Mouse (Mus musculus) spleen, adult 2 months (tissue): ENCODE results near the gene Il12rb1. TPM values are rescaled to one million over a fixed set of nuclear protein-coding genes. Genes with fewer than 3 reads are reported as not detected.

Experiments used
- DNase-seq, 2 experiments: peaks; one replicate each; pipeline versions ENCODE4 v3.0.0 to v3.0.0-alpha.2; 2012 to 2021; ENCODE audit warnings: low spot score in 2 of 2, low read depth in 1 of 2
- H3K27ac ChIP-seq: fragments of 200-500 bp; 2 replicates; pipeline ENCODE4 v1.5.1; 2012; ENCODE audit warnings: low read length, inconsistent platforms; ENCODE audit not compliant: insufficient read depth
- H3K27me3 ChIP-seq: fragments of 200-500 bp; 2 replicates; pipeline ENCODE4 v1.6.1; 2012; ENCODE audit warnings: mild to moderate bottlenecking, moderate library complexity, low read length, inconsistent platforms; ENCODE audit not compliant: control insufficient read depth, insufficient read depth
- H3K36me3 ChIP-seq: fragments of 200-500 bp; 2 replicates; pipeline ENCODE4 v1.6.1; 2012; ENCODE audit warnings: mild to moderate bottlenecking, low read length, inconsistent platforms; ENCODE audit not compliant: control insufficient read depth, insufficient read depth
- H3K4me1 ChIP-seq: fragments of 200-500 bp; 2 replicates; pipeline ENCODE4 v1.6.1; 2011; ENCODE audit warnings: inconsistent platforms; ENCODE audit not compliant: control insufficient read depth, insufficient read depth, insufficient read length
- H3K4me3 ChIP-seq: fragments of 200-500 bp; 2 replicates; pipeline ENCODE4 v1.5.1; 2011; ENCODE audit warnings: mild to moderate bottlenecking, inconsistent platforms; ENCODE audit not compliant: insufficient read depth, insufficient read length; ENCODE audit errors: extremely low read depth
- CTCF ChIP-seq: fragments of 200-500 bp; IDR thresholded peaks from 2 replicates; pipeline ENCODE4 v1.5.1; 2011; ENCODE audit warnings: mild to moderate bottlenecking, inconsistent platforms; ENCODE audit not compliant: insufficient read depth, insufficient read length, insufficient replicate concordance; ENCODE audit errors: extremely low read depth
- POLR2A ChIP-seq: fragments of 200-500 bp; IDR thresholded peaks from 2 replicates; pipeline ENCODE4 v1.6.1; 2011; ENCODE audit warnings: low read depth, low read length, inconsistent platforms
- WGBS: fragments of 180-500 bp; shearing (Covaris S2); methylation state at CpG from one replicate; pipeline ENCODE4 v1.1.7; 2018; 5-methylcytosine and 5-hydroxymethylcytosine counted together
- polyA plus RNA-seq: library from polyadenylated mRNA; depleted of rRNA; stranded (reverse); fragments of >200 nt; gene quantifications from 2 replicates; pipeline ENCODE4 v1.2.3, GENCODE M21; 2012

The Il12rb1 gene
- polyA plus RNA-seq, 1 experiment: 5.8 TPM

- peak; percentile 94 to 98 for DNase-seq
- Histone ChIP-seq H3K4me3 (peak overlapping the region; percentile 73), H3K4me1 (peaks cover 20% of the 10 kb centered on the region), H3K27ac (peak overlapping the region; percentile 80), H3K27me3 (no peaks in the 10 kb centered on the region), H3K36me3 (peaks cover 27% of the 10 kb centered on the region)
- TF ChIP-seq POLR2A: peak; percentile 52
- TF ChIP-seq CTCF: no peak
- under 1% methylated on average over 58 of the region's 58 CpGs for WGBS
These were observed 16.1 kb upstream of the Il12rb1 start for GRCm38 (mm10) chr8:70791975-70792691.

- Histone ChIP-seq H3K36me3 (peaks cover 21% of the 10 kb centered on the region), H3K27ac (peak overlapping the region; percentile 55), H3K4me1 (peaks cover 23% of the 10 kb centered on the region), H3K4me3 (peak overlapping the region; percentile 47; the same call in 1 of the 2 replicates), H3K27me3 (no peaks in the 10 kb centered on the region)
- DNase-seq: peak; percentile 77 to 85
- TF ChIP-seq POLR2A: no peak
- TF ChIP-seq CTCF: no peak
- under 1% methylated on average over 20 of the region's 20 CpGs for WGBS
These were observed 15.5 kb upstream of the Il12rb1 start for GRCm38 (mm10) chr8:70792700-70793099.

DNA sequence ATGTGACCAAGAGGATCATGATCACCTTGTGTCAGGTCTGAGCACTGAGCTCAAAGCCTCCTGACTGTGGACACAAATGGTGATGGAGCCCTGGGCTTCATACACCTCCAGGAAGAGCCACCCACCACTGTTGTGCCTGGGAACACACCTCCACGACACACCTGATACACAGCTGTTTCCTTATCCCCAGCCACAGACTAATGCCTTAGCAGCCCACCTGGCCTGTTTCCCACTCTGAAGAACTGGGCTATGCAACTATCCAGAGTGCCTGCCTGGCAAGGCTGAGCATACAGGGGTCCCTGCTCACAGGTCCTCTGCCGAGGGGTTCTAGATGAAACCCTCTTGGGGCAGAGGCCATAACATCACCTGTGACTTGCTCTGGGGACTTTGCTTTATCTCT lies 14.0 kb upstream of the Il12rb1 start:
- no peak for DNase-seq
- TF ChIP-seq POLR2A: no peak
- no peak for TF ChIP-seq CTCF
- Histone ChIP-seq H3K36me3 (peaks cover 6% of the 10 kb centered on the region), H3K4me1 (peaks cover 28% of the 10 kb centered on the region), H3K4me3 (no peak overlapping the region), H3K27ac (no peak overlapping the region), H3K27me3 (no peaks in the 10 kb centered on the region)
- 81% methylated on average over 2 of the region's 2 CpGs for WGBS

DNA sequence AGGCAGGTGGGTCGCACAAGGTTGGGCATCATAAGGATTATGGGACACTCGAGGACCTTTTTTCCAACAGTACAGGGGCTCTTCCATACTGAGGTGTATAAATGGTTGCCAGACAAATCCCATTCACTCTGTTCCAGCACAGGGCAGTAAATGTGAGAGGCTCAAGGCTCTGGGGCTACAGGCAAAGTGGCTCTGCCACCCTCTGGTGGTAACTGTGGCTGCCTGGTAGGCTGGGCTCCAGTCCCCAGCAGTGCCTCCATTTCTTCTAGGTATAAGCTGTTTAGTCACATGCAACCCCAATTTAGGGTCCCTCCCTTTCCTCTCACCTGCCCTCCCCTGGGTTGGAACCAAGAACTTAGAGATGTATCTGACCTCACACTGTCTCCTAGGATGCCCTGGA lies 12.9 kb upstream of the Il12rb1 start:
- no peak for DNase-seq
- WGBS: 93% methylated on average over 2 of the region's 2 CpGs
- H3K27me3 ChIP-seq: no peaks in the 10 kb centered on the region
- no peak overlapping the region for H3K27ac ChIP-seq
- H3K4me1 ChIP-seq: peaks cover 28% of the 10 kb centered on the region
- no peak overlapping the region for H3K4me3 ChIP-seq
- no peaks in the 10 kb centered on the region for H3K36me3 ChIP-seq
- TF ChIP-seq POLR2A (no peak), CTCF (no peak)

DNA sequence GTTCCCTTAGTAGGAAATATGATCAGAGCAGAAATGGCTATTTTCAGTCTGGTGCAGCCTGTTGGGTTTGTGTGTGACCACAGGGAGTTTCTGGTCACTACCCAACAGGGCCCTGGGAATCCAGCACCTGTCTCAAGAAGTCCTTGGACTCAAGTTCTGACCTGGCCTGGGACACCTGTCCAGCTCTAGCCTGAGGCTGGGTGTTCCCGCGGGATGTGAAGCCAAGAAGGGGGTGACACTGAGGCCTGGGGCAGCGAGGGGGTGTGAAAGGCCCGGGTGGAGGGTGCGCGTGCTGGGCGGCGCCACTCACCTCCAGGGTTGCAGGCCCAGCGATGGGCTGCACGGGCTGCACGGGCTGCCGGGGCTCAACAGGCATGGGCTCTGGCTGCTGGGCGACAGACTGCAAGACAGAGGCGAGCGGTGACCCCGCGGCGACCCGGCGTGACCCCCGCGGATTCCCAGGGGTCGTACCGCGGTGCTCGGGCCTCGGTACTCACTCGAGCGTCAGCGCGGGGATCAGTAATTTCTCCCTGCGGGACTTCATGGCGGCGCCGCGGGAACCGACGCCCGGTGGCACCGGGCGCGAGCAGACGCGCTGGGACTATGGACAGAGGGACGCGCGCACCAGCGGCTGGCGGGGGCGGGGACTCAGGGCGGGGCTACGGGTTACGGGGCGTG lies 11.7 kb upstream of the Il12rb1 start:
- Histone ChIP-seq H3K27ac (no peak overlapping the region), H3K4me1 (peaks cover 30% of the 10 kb centered on the region), H3K36me3 (no peaks in the 10 kb centered on the region), H3K4me3 (peak overlapping the region; percentile 58; the same call in 1 of the 2 replicates), H3K27me3 (no peaks in the 10 kb centered on the region)
- DNase-seq: no peak
- TF ChIP-seq POLR2A: no peak
- no peak for TF ChIP-seq CTCF
- WGBS: 16% methylated on average over 52 of the region's 54 CpGs

DNA sequence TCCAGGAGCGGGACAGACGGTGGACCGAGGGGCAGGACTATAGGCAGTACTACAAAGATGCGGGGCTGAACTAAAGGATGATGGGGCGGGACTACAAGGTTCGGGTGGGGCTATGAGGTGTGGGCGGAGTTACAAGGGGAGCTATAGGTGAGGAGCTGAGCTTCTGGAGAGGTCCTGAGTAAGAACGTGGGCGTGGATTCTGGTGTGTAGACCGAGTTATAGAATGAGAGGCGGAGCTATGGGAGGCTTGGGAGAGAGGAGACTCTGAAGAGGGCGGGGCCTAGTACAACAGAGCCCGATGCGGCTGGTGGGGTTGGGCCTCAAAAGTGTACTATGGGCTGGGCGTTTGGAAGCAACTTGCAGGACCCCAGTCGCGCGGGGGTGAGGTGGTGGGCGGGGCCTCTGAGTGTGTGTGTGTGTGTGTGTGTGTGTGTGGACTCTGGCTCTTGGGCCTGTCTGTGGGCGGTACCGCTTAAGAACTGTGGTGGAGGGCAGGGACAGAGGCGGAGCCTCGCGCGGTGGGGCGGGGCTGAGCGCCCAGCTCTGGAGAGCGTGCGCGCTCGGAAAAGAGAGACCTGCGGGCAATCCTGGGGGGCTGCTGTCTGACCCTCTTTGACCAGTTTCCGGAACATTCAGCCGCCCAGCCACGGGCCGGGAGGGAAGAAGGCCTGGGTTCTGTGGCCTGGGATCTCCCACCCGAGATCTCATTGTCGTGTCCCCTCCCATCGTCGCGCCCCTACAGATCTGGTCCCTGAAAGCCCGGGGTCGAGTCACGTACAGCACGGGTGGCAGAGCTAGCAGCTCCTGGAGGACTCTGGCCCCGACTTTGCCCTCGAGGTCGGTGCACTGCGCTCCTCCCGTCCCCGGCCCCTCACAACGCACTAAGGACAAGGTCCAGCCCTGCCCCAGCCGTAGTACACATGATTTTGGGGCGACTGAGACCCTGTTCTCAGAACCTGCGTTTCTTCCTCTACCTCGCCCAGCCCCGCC lies 10.9 kb upstream of the Il12rb1 start:
- TF ChIP-seq POLR2A: no peak
- TF ChIP-seq CTCF: no peak
- Histone ChIP-seq H3K27me3 (no peaks in the 10 kb centered on the region), H3K27ac (no peak overlapping the region), H3K36me3 (no peaks in the 10 kb centered on the region), H3K4me1 (peaks cover 35% of the 10 kb centered on the region), H3K4me3 (peak overlapping the region; percentile 58)
- DNase-seq: peak; percentile 74 to 80
- 2% methylated on average over 56 of the region's 57 CpGs for WGBS
